Mouse (Mus musculus) embryo, embryonic 9.5 days (tissue): Measurements from ENCODE around the gene Kif3b.

Experiments
- DNase-seq: peaks from one replicate; pipeline ENCODE4 v3.0.0-alpha.2; 2017; ENCODE audit errors: extremely low spot score

Gene Kif3b

GRCm38 (mm10) chr2:153297771-153298170, 6.6 kb downstream of the Kif3b start:
- DNase-seq: no peak

DNA sequence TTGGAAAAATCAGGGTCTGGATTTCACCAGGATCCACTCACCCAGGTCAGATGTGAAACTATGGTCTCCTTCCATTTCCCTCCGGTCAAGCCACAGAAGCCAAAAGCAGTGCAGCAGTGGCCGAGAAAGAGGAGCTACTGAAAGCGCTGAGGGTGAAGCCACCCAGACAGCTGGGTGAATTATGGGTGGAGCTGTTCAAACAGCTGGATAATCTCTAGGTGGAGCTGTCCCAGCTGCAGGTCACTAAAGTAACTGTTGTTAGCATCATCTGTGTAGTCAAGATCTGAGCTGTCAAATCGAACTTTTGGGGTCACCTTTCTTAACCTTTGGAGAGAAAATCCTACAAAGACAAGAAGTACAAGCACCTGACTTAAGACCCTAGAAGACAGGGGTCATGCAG, 7.2 kb downstream of the Kif3b start:
- DNase-seq: no peak

DNA sequence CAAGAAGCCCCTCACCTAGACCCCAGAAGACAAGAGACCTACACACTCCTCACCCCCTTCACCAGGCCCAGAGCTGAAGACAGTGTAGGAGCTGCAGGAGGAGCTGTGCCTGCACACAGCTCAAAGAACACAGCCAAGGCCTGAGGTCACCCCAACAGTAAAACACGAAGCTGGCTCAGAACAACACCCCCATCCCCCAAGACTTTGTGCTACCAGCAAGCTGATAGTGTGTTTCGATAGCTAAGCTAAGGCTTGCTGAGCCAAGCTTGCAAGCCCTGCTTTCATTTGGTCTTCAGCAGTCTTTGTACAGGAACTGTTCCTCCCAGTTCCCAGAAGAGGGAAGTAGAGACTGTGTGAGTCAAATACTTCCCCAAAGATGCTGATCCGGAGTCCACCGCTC, 7.7 kb downstream of the Kif3b start:
- no peak for DNase-seq

DNA sequence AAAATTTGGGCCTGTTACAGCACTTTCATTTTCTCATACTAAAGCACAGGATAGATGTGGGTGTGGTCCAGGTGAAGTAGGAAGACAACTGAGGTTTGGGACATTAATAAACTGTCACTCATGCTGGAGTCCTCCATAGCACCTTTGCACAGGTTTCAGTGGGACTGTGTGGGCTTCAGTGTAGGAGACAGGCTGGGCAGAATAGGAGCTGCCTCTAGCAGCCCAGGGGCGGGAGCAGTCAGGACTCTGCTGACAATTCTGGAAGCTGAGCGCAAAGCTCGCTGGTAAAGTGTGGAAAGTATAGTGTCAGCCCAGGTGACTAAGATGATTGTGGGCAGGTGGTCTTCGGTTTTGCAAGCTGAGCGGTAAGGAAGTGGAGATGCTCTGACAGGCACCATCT, 9.9 kb downstream of the Kif3b start:
- no peak for DNase-seq

DNA sequence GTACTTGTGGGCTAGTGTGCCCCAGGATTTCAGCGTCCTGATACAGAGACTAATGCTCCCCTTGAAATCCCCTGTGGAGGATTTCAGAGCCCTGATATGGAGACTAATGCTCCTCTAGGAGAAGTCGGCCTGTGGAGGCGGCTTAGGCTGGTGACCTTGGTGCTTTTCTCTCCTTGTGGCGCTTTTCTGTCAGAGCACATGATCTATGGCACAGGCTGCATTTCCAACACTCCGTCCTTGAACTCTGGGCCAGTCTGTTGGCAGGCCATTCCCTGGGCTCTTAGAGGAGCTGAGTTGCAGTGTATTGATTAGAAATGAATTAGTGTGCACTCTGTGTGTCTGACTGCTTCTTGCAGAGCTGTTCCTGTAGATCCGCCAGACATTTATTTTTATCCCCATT, 14.0 kb downstream of the Kif3b start:
- no peak for DNase-seq

- DNase-seq: no peak
These were observed 17.4 kb downstream of the Kif3b start for GRCm38 (mm10) chr2:153308586-153308985.

GRCm38 (mm10) chr2:153309106-153309505, 17.9 kb downstream of the Kif3b start:
- no peak for DNase-seq

DNA sequence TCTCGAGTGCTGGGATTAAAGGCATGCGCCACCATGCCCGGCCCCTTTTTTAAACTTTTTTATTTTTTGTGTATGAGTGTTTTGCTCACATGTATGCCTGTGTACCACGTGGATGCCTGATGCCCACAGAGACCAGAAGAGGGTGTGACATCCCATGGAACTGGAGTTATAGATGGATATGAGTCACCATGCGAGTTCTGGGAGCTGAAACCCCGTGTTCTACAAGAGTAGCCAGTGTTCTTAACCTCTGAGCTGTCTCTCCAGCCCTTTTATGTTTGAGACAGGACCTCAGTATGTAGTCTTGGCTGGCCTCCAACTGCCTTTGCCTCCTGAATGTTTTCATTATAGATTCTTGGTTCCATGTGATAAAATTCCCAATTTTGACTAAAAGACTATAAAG, 19.0 kb downstream of the Kif3b start:
- DNase-seq: no peak

GRCm38 (mm10) chr2:153312884-153313283, 21.7 kb downstream of the Kif3b start:
- no peak for DNase-seq

- DNase-seq: no peak
These were observed 27.2 kb downstream of the Kif3b start for GRCm38 (mm10) chr2:153318408-153318807.

- DNase-seq: no peak
These were observed 27.9 kb downstream of the Kif3b start for GRCm38 (mm10) chr2:153319036-153319643.

DNA sequence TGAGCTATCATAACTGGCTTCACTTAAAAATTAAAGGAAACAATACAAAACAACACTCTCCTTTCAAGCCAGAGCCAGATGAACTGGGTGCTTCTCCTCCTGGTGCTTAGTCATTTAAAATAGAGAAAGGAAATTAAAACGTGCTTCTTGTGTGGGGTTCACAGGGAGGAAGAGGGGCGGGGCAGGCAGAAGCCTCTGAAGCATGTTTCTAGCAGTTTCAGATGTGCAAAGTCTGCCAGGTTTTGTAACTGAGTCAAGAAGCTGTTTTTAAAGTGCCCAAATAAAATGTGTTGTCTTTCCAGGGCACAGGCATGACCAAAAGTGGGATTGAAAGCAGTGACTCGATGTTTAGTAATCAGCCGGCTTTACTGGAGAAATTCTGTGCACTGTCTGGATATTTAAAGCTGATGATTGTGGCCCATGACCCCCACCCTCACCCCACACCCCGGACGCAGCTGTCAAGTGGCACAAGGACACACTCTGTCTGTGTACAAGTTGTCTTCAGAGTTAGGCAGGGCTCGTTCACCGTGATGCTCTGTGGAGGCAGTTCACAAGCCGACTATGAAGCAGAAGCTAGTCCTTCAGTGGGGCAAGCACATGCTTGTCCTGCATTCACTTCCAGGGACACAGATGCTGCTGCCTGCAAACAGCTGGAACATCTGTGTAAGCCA, 34.6 kb downstream of the Kif3b start:
- no peak for DNase-seq

DNA sequence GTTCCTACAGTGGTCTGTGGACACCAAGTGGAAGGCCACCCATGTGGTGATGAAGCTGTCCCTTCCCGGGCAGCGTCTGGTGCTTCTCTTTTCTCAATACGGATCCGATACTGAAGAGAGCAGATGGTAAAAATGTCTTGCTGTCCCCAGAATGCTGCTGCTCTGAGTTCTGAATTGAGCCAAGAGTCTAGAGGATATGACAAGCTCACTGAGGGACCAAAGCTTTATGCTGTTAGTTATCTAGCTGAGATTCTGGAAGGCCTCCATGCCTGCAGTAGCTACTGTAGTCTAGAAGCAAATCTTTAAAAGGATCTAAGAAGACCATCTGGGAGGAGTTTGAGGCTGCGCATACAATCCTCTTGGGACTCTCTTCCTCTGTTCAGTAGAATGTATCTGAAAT, 41.1 kb downstream of the Kif3b start:
- DNase-seq: no peak

DNA sequence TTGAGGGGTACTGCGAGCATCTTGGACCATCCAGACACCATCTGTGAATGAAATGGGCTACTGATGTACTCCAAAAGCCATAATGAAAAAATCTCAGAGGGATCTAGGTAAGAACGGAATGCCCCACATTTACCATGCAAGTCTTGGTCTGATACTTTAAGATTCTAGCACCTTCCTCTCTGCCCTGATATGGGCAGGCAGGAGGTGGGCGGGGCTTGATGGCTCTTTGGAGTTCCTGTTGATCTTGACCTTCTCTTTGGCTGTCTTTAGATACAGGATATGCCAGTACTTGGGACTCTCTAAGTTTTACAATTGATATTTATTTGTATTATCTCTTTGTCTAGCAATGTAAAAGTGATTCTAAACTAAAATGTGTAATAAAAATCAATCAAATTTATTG, 41.8 kb downstream of the Kif3b start:
- no peak for DNase-seq

- no peak for DNase-seq
These were observed 42.6 kb downstream of the Kif3b start for GRCm38 (mm10) chr2:153333822-153334232.

GRCm38 (mm10) chr2:153334281-153334680, 43.1 kb downstream of the Kif3b start:
- no peak for DNase-seq

GRCm38 (mm10) chr2:153336117-153336516, 44.9 kb downstream of the Kif3b start:
- no peak for DNase-seq

DNA sequence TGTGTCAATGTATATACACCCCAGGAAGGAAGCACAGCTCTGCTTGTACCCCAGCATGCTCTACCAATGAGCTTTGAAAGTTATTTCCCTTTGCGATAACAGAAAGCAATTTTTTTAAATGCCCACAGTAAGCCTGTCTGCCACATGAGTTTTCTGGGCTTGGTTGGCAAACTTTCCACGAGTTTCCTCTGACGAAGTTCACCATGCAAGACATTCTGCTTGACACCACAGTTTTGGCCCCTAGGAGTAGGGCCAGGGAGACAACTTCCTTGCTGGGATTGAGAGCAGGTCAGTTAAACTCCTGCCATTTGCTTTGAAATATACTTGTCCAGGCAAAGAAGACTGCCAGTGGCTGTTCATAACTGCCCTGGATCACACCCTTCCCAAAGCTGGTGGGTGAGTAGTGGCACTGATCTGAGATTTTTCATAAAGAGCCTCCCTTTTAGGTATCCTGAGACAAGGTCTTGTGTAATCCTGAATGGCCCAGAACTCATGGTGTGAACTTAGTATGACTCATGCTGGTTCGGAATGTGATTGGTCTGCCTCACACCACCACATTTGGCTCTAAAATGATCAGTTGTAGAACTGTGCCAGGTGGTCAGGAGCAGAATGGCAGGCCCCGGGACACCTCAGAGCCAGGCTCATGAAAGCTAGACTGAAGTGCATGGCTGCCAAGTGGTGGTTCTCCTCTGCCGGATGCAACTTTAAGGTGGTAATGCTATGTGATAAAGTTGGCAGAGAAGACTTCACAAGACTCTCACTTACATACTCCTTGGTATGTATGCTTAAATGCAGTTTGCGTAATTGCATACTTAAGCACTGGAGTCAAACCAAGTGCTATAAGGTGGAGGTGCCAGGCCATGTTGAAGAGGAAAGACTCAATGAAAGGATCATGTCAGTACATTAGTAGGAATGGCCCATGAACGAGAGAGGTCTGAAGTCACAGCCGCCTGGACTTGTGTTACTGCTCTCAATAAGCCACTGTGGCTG, 47.4 kb downstream of the Kif3b start:
- no peak for DNase-seq

DNA sequence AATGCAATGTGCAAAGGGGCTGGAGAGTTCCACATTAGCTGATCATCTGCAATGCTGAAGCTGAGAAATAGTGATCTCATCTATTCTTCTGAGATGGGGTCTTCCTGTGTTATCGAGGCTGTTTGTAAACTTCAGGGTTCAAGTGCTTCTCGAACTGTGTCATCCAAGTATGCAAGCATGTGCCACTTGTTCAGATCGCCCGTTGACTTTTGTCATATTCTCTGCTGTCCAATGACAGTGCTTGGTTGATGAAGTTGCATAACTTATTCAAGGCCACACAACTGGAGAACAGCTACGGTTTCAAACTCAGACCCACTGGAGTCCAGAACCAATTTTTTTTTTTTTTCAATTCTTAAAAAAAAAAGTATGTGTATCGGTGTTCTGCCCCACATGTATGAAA, 51.0 kb downstream of the Kif3b start:
- no peak for DNase-seq

DNA sequence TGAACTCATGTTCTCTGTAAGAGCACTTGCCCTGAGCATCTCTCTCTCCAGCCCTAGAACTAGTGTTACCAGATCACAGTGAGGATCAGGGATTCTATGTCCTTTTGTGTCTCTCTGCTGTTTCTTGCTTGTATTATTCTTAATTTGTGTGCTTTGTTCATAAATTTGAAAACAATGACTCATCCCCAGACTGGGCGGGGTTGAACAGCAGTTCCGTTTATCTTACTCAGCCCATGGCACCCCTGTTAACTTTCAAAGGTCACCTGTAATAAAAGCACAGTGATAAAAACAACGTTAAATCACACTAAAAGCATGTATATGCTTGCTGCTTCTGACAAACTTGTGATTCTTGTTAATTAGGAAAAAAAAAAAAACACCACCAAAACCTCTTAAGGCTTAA, 51.4 kb downstream of the Kif3b start:
- no peak for DNase-seq

- no peak for DNase-seq
These were observed 52.0 kb downstream of the Kif3b start for GRCm38 (mm10) chr2:153343191-153343590.

DNA sequence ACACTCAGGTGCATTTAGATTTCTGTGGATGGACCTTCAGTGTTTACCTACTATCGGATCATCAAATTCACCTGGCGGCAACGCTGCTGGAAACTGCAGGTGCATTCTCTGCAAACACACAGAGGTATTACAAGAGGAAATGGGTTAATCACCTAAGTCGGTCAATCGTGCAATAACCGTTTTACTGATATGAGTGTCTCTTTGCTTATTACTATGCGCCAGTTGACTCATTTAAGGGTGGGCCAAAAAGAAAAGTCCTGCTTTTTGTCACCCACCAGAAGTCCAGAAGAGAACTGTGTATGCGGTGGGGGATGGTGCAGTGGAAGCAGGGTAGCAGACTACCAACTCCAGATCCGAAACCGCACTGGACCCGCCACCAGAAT, 53.8 kb downstream of the Kif3b start:
- no peak for DNase-seq
